Mouse (Mus musculus) hindbrain, postnatal 0 days (tissue): Measurements from ENCODE around the gene Rnf157. TPM values are rescaled to one million over a fixed set of nuclear protein-coding genes. Genes with fewer than 3 reads are reported as not detected.
"Not testable (repeated sequence)": the region's sequence is repeated elsewhere in the genome, so short reads cannot be mapped to it uniquely, and the experiment has no call there.

ENCODE experiments used
- ATAC-seq: fragments of 200-750 bp; cut with Nextera tagmentation; 2 replicates; pipeline ENCODE4 v1.8.0; 2017; ENCODE audit warnings: mild to moderate bottlenecking, moderate TSS enrichment, moderate library complexity
- DNase-seq: peaks from one replicate; pipeline ENCODE4 v3.0.0-alpha.2; 2015; ENCODE audit warnings: low spot score
- H3K27ac ChIP-seq: fragments of 300-500 bp; sonication (generic); 2 replicates; pipeline ENCODE4 v1.5.1; 2014; ENCODE audit warnings: mild to moderate bottlenecking
- H3K27me3 ChIP-seq: fragments of 300-500 bp; sonication (generic); 2 replicates; pipeline ENCODE4 v1.6.1; 2014; ENCODE audit warnings: low read length, mixed read lengths; ENCODE audit not compliant: insufficient read depth
- H3K36me3 ChIP-seq: fragments of 300-500 bp; sonication (generic); 2 replicates; pipeline ENCODE4 v1.6.1; 2014; ENCODE audit warnings: low read length, mixed read lengths; ENCODE audit not compliant: insufficient read depth
- H3K4me1 ChIP-seq: fragments of 300-500 bp; sonication (generic); 2 replicates; pipeline ENCODE4 v1.6.1; 2014; ENCODE audit warnings: antibody characterized with exemption, low read length, mixed read lengths; ENCODE audit not compliant: insufficient read depth
- H3K4me2 ChIP-seq: fragments of 300-500 bp; sonication (generic); 2 replicates; pipeline ENCODE4 v1.6.1; 2014; ENCODE audit warnings: low read depth, mild to moderate bottlenecking, low read length, moderate library complexity, mixed read lengths
- H3K4me3 ChIP-seq: fragments of 300-500 bp; sonication (generic); 2 replicates; pipeline ENCODE4 v1.5.1; 2014; ENCODE audit warnings: low read length
- H3K9ac ChIP-seq: fragments of 300-500 bp; sonication (generic); replicated peaks from 2 replicates; pipeline ENCODE4 v1.6.1; 2014; ENCODE audit warnings: mild to moderate bottlenecking, low read length, moderate library complexity, mixed read lengths
- H3K9me3 ChIP-seq: fragments of 300-500 bp; sonication (generic); 2 replicates; pipeline ENCODE4 v1.6.1; 2016; ENCODE audit warnings: low read length, mixed read lengths
- CTCF ChIP-seq: IDR thresholded peaks from 2 replicates; pipeline ENCODE4 v1.5.1; 2016; ENCODE audit warnings: antibody characterized with exemption, control low read depth, low read depth
- WGBS: fragments of 180-500 bp; shearing (Covaris S2); extraction: QIAGEN DNeasy Blood & Tissue Kit; methylation state at CpG from one replicate; pipeline ENCODE4 v1.1.7; 2014; 5-methylcytosine and 5-hydroxymethylcytosine counted together
- polyA plus RNA-seq: library from polyadenylated mRNA; unstranded; fragments of >200 nt; fragmentation: Nextera tagmentation; extraction: Ambion mirVana; gene quantifications from 2 replicates; pipeline ENCODE4 v1.2.1, GENCODE M21; 2015
- total RNA-seq: library from RNA; depleted of rRNA; stranded (reverse); fragments of >200 nt; gene quantifications from 2 replicates; pipeline ENCODE4 v1.2.3, GENCODE M21; 2014

Rnf157 gene
- total and polyA plus RNA-seq, 2 experiments from 2014 or later = 60.5 to 117 TPM

DNA sequence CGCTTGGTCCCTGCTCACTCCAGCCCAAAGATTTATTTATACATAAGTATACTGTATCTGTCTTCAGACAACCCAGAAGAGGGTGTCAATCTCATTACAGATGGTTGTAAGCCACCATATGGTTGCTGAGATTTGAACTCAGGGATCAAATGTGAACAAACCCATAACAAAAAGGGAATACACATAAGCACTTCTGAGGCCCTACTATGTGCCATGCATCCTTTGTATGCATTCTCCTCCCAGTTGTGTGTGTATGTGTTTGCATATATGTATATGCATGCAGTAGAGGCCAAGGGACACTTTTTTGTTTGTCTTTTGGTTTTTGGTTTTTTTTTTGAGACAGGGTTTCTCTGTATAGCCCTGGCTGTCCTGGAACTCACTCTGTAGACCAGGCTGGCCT lies 46.2 kb downstream of the Rnf157 start:
- Histone ChIP-seq H3K27me3 (no peaks in the 10 kb centered on the region), H3K27ac (no peak overlapping the region), H3K4me3 (no peak overlapping the region), H3K9ac (no peak overlapping the region), H3K36me3 (peaks cover 6% of the 10 kb centered on the region; the same call in 1 of the 2 replicates), H3K4me1 (no peaks in the 10 kb centered on the region), H3K9me3 (no peaks in the 10 kb centered on the region), H3K4me2 (no peak overlapping the region)
- ATAC-seq (no peak), DNase-seq (no peak)
- WGBS = 96% methylated on average over 1 of the region's 1 CpGs
- no peak for TF ChIP-seq CTCF

DNA sequence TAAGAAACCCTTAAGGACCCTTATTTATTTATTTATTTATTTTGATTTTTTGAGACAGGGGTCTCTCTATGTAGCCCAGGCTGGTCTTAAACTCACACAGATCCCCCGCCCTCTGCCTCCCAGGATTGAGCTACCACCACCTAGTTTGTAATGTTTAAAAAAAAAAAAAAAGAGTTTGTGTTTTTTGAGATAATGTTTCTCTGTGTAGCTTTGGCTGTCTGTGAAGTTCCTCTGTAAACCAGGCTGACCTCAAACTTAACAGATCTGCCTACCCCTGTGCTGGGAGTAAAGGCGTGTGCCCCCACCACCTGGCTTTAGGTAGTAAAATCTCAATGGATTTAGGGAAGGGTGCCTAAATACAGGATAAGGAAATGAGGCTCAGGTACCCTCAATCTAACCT lies 46.7 kb downstream of the Rnf157 start:
- DNase-seq (no peak), ATAC-seq (no peak)
- H3K27ac ChIP-seq = no peak overlapping the region
- no peaks in the 10 kb centered on the region for H3K27me3 ChIP-seq
- TF ChIP-seq CTCF = no peak
- no peak overlapping the region for H3K9ac ChIP-seq
- 91% methylated on average over 2 of the region's 2 CpGs for WGBS
- H3K4me3 ChIP-seq = no peak overlapping the region
- no peaks in the 10 kb centered on the region for H3K4me1 ChIP-seq
- no peak overlapping the region for H3K4me2 ChIP-seq
- H3K9me3 ChIP-seq = no peaks in the 10 kb centered on the region
- H3K36me3 ChIP-seq = peaks cover 7% of the 10 kb centered on the region; the same call in 1 of the 2 replicates

DNA sequence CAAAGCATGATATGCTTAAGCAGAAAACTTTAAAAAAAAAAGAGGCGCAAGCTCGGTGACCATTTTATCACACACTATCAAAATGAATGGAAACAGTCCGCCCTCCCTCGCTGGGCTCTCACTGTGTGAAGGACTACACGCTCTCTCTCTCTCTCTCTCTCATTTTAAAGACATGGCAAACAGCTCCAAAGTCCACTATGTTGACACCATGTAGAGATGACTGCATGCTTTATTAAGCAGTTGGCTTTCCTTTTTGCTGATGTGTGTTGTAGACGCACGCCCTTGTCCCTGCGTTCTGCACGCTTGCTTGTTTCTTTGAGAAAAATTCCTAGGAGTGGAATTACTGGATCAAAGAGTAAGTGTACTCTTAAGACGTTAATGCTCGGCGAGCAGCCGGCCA lies 47.4 kb downstream of the Rnf157 start:
- Histone ChIP-seq H3K36me3 (peaks cover 7% of the 10 kb centered on the region; the same call in 1 of the 2 replicates), H3K27ac (peak overlapping the region; percentile 20; the same call in 1 of the 2 replicates), H3K27me3 (no peaks in the 10 kb centered on the region), H3K4me2 (no peak overlapping the region), H3K9ac (no peak overlapping the region), H3K4me3 (no peak overlapping the region), H3K4me1 (no peaks in the 10 kb centered on the region), H3K9me3 (no peaks in the 10 kb centered on the region)
- DNase-seq = no peak
- 60% methylated on average over 13 of the region's 13 CpGs for WGBS
- no peak for ATAC-seq
- TF ChIP-seq CTCF = no peak

DNA sequence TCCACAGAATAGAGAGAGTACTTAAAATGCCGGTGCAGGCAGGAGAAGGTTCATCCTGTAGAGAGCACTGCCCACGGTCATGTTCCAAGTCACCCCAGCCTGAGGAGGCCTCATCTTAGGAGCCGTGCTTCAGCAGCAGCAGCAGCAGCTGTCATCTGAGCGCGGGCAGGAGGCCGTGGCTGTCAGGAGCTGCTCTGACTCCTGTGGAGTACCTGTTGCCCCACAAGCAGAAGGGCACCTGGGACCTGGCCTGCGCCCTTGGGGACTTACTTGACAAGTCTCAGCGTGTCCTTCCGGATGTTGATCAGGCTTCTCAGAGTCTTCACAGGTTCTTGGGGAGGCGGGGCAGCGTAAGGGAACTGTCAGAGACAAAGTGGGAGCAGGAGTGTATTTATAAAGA lies 50.8 kb downstream of the Rnf157 start:
- no peak overlapping the region for H3K4me3 ChIP-seq
- H3K4me1 ChIP-seq = no peaks in the 10 kb centered on the region
- 66% methylated on average over 11 of the region's 11 CpGs for WGBS
- no peak for ATAC-seq
- peaks cover 13% of the 10 kb centered on the region for H3K36me3 ChIP-seq
- no peaks in the 10 kb centered on the region for H3K9me3 ChIP-seq
- no peak for DNase-seq
- no peaks in the 10 kb centered on the region for H3K27me3 ChIP-seq
- H3K4me2 ChIP-seq = no peak overlapping the region
- H3K9ac ChIP-seq = no peak overlapping the region
- no peak overlapping the region for H3K27ac ChIP-seq
- no peak for TF ChIP-seq CTCF

DNA sequence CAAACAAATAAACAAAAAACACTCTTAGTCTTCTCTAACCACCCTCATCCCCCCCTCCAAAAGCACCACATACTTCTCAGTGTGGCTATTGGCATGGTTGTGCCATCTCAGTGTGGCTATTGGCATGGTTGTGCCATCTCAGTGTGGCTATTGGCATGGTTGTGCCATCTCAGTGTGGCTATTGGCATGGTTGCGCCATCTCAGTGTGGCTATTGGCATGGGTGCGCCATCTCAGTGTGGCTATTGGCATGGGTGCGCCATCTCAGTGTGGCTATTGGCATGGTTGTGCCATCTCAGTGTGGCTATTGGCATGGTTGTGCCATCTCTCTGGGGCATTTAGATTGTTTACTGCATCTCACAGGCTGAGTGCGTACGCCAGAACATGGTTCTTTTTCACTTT lies 51.9 kb downstream of the Rnf157 start:
- not testable (repeated sequence) for H3K4me2 ChIP-seq, H3K4me3 ChIP-seq, H3K9ac ChIP-seq, H3K27ac ChIP-seq, DNase-seq, H3K4me1 ChIP-seq, H3K27me3 ChIP-seq, ATAC-seq, H3K9me3 ChIP-seq
- 91% methylated on average over 5 of the region's 5 CpGs for WGBS
- H3K36me3 ChIP-seq = peaks cover 14% of the 10 kb centered on the region

DNA sequence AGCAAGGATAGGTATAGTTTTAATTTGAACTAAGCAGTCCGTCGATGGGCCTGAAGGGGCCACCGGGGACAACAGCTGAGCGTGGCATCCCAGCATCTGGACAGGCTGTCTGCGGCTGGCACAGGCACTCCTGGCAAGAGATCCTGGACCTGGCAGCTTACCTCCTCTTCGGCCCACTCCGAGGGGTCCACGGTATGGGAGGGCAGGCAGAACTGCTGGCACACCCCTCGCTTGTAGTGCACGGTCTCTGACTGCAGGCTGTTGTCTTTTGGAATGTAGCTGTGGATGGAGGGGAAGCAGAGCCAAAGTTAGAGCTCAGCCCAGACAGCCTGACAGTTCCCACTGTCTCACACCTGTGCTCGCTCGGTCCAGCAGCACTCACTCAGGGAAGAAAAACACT lies 53.2 kb downstream of the Rnf157 start:
- Histone ChIP-seq H3K4me3 (no peak overlapping the region), H3K4me2 (no peak overlapping the region), H3K9ac (no peak overlapping the region), H3K27me3 (no peaks in the 10 kb centered on the region), H3K27ac (no peak overlapping the region), H3K4me1 (no peaks in the 10 kb centered on the region), H3K9me3 (no peaks in the 10 kb centered on the region), H3K36me3 (peaks cover 25% of the 10 kb centered on the region)
- WGBS = 54% methylated on average over 12 of the region's 12 CpGs
- ATAC-seq = peak; percentile 49; the same call in 1 of the 2 replicates
- TF ChIP-seq CTCF = no peak
- DNase-seq = peak; percentile 27

DNA sequence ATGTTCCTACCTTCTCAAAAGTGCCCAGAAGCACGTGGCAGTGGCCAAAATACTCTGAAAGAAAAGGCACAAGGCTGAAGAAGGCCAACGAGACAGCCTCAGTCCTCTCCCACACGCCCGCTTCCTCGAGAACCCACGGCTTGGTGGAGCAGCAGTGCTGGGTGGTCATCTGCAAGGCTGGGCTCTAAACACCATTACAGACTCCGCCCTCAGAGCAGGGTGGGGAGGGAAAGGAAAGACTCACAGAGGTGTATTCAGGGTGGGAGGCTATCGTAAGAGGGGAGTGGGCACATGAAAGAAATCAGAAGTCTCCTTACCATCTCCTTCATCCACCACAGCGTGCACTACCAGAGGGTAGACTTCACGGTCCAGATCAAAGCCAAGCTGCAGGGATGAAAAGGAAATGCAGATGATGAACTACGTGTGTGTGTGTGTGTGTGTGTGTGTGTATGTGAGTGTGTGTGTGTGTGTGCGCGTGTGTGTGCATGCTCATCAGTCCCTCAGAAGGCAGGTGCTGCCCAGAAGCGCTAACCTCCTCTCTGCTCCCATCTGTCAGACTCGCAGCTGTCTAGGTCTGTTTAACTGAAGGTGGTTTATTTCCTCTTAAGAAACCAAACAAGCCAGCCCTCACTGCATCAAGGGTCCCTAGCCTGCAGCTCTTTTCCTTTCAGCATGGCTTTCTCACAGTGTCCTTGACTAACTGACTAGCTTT lies 53.8 kb downstream of the Rnf157 start:
- Histone ChIP-seq H3K4me1 (no peaks in the 10 kb centered on the region), H3K9me3 (no peaks in the 10 kb centered on the region), H3K27ac (no peak overlapping the region), H3K9ac (no peak overlapping the region), H3K27me3 (no peaks in the 10 kb centered on the region), H3K4me2 (no peak overlapping the region), H3K36me3 (peaks cover 26% of the 10 kb centered on the region), H3K4me3 (no peak overlapping the region)
- WGBS = 71% methylated on average over 15 of the region's 15 CpGs
- ATAC-seq (0 out of 2 replicates have a peak, but pooled peaks have one; percentile 27), DNase-seq (peak; percentile 23)
- TF ChIP-seq CTCF = no peak
